Mouse (Mus musculus) retina, embryonic 14.5 days (tissue): ENCODE measurements around the gene Ugt2b1.
"Not testable (repeated sequence)": the region's sequence is repeated elsewhere in the genome, so short reads cannot be mapped to it uniquely, and the experiment has no call there.

Experiments used
- DNase-seq: peaks from one replicate; pipeline ENCODE4 v3.0.0-alpha.2; 2015; ENCODE audit warnings: low spot score

Gene Ugt2b1

GRCm38 (mm10) chr5:86926426-86926825 is at the start of gene Ugt2b1:
Ugt2b1 (minus strand) TSS chr5:86926530.
- DNase-seq = no peak

- not testable (repeated sequence) for DNase-seq
These were observed 40.9 kb upstream of the Ugt2b1 start for GRCm38 (mm10) chr5:86967271-86967670.

- not testable (repeated sequence) for DNase-seq
These were observed 36.5 kb upstream of the Ugt2b1 start for GRCm38 (mm10) chr5:86962849-86963248.

- DNase-seq = no peak
These were observed 35.4 kb upstream of the Ugt2b1 start for GRCm38 (mm10) chr5:86961587-86962358.

- no peak for DNase-seq
These were observed 34.2 kb upstream of the Ugt2b1 start for GRCm38 (mm10) chr5:86960504-86960903.

GRCm38 (mm10) chr5:86942111-86942510 is 15.8 kb upstream of the Ugt2b1 start:
- no peak for DNase-seq

GRCm38 (mm10) chr5:86920661-86921233 is 5.6 kb downstream of the Ugt2b1 start:
- DNase-seq = no peak

GRCm38 (mm10) chr5:86911357-86912099 is 14.8 kb downstream of the Ugt2b1 start:
- no peak for DNase-seq

GRCm38 (mm10) chr5:86910770-86911169 is 15.6 kb downstream of the Ugt2b1 start:
- no peak for DNase-seq

- DNase-seq = no peak
These were observed 19.6 kb downstream of the Ugt2b1 start, which contains the start of gene Ugt2b34 for GRCm38 (mm10) chr5:86906758-86907157. Ugt2b34 (minus strand) TSS chr5:86906937.

GRCm38 (mm10) chr5:86889933-86890332 is 36.4 kb downstream of the Ugt2b1 start:
- DNase-seq = no peak

GRCm38 (mm10) chr5:86888420-86888819 is 37.9 kb downstream of the Ugt2b1 start:
- DNase-seq = no peak

- DNase-seq = no peak
These were observed 39.2 kb downstream of the Ugt2b1 start for GRCm38 (mm10) chr5:86887081-86887480.

- DNase-seq = peak; percentile 57
These were observed 39.7 kb downstream of the Ugt2b1 start for GRCm38 (mm10) chr5:86886620-86887019.

- DNase-seq = no peak
These were observed 54.5 kb downstream of the Ugt2b1 start for GRCm38 (mm10) chr5:86871877-86872276.
